Mouse (Mus musculus): Measurements from ENCODE around the gene Cchcr1. TPM values are rescaled to one million over a fixed set of nuclear protein-coding genes. Genes with fewer than 3 reads are reported as not detected.

Cchcr1 gene
- polyA plus RNA-seq, 1 experiment from 2014 or later: 9.8 TPM

GRCm38 (mm10) chr17:35554321-35554720 lies 37.4 kb downstream of the Cchcr1 start:
- DNase-seq (ENCODE audit: low spot score): no peak

- DNase-seq (ENCODE audit: low spot score): no peak
Measured at GRCm38 (mm10) chr17:35554761-35555397, 38.0 kb downstream of the Cchcr1 start.

- no peak for DNase-seq (ENCODE audit: low spot score)
Measured at GRCm38 (mm10) chr17:35556186-35556765, 39.4 kb downstream of the Cchcr1 start.

GRCm38 (mm10) chr17:35556812-35557211 lies 39.9 kb downstream of the Cchcr1 start:
- peak; percentile 66 for DNase-seq (ENCODE audit: low spot score)

GRCm38 (mm10) chr17:35557351-35557750 lies 40.5 kb downstream of the Cchcr1 start:
- DNase-seq (ENCODE audit: low spot score): no peak

- no peak for DNase-seq (ENCODE audit: low spot score)
Measured at GRCm38 (mm10) chr17:35558216-35558615, 41.3 kb downstream of the Cchcr1 start.

GRCm38 (mm10) chr17:35567150-35567549 lies 50.2 kb downstream of the Cchcr1 start, which contains the start of gene 2300002M23Rik:
Gene 2300002M23Rik, plus strand, starts transcription at chr17:35567450.
- no peak for DNase-seq (ENCODE audit: low spot score)

GRCm38 (mm10) chr17:35567767-35568166 lies 50.9 kb downstream of the Cchcr1 start:
- DNase-seq (ENCODE audit: low spot score): no peak

GRCm38 (mm10) chr17:35569091-35569944 lies 52.4 kb downstream of the Cchcr1 start:
- DNase-seq (ENCODE audit: low spot score): peak; percentile 38

GRCm38 (mm10) chr17:35570836-35571235 lies 53.9 kb downstream of the Cchcr1 start:
- DNase-seq (ENCODE audit: low spot score): no peak

GRCm38 (mm10) chr17:35571477-35571876 lies 54.6 kb downstream of the Cchcr1 start:
- no peak for DNase-seq (ENCODE audit: low spot score)

- peak; percentile 89 for DNase-seq (ENCODE audit: low spot score)
Measured at GRCm38 (mm10) chr17:35578211-35578610, 61.3 kb downstream of the Cchcr1 start.

Other genes with a start within 250 kb of the Cchcr1 start
- 1.4 and 1.9 TPM in 2 replicates for gene H2-Q1, start 196.7 kb upstream of the Cchcr1 start, polyA plus RNA-seq (2015; fragmentation: Nextera tagmentation; extraction: Ambion mirVana)
- 68.4 and 69.8 TPM in 2 replicates for gene H2-Q2, start 174.9 kb upstream of the Cchcr1 start, polyA plus RNA-seq (2015; fragmentation: Nextera tagmentation; extraction: Ambion mirVana)
- gene H2-Q4, start 137.5 kb upstream of the Cchcr1 start, polyA plus RNA-seq (2015; fragmentation: Nextera tagmentation; extraction: Ambion mirVana): 15.1 and 18.4 TPM in 2 replicates
- gene H2-Q6, start 92.2 kb upstream of the Cchcr1 start, polyA plus RNA-seq (2015; fragmentation: Nextera tagmentation; extraction: Ambion mirVana): 22.7 and 22.9 TPM in 2 replicates
- 37.3 and 38.8 TPM in 2 replicates for gene H2-Q7, start 77.9 kb upstream of the Cchcr1 start, polyA plus RNA-seq (2015; fragmentation: Nextera tagmentation; extraction: Ambion mirVana)
- gene H2-Q10, start 47.0 kb upstream of the Cchcr1 start, polyA plus RNA-seq (2015; fragmentation: Nextera tagmentation; extraction: Ambion mirVana): 3.3 and 3.8 TPM in 2 replicates
- gene Pou5f1, start 11.1 kb upstream of the Cchcr1 start, polyA plus RNA-seq (2015; fragmentation: Nextera tagmentation; extraction: Ambion mirVana): 0.44 and 0.62 TPM in 2 replicates
- gene Tcf19, start 276 bp upstream of the Cchcr1 start, polyA plus RNA-seq (2015; fragmentation: Nextera tagmentation; extraction: Ambion mirVana): 75.9 and 80.4 TPM in 2 replicates
- gene Psors1c2, start 16.1 kb downstream of the Cchcr1 start, polyA plus RNA-seq (2015; fragmentation: Nextera tagmentation; extraction: Ambion mirVana): 10.2 and 12.7 TPM in 2 replicates
- gene Cdsn, start 35.0 kb downstream of the Cchcr1 start, polyA plus RNA-seq (2015; fragmentation: Nextera tagmentation; extraction: Ambion mirVana): 0.22 and 0.28 TPM in 2 replicates
- gene 2300002M23Rik, start 50.4 kb downstream of the Cchcr1 start, polyA plus RNA-seq (2015; fragmentation: Nextera tagmentation; extraction: Ambion mirVana): 1.3 and 6.3 TPM in 2 replicates
- not detected in 2 replicates for gene Sfta2, start 84.4 kb downstream of the Cchcr1 start, polyA plus RNA-seq (2015; fragmentation: Nextera tagmentation; extraction: Ambion mirVana)
- 0.18 and 0.23 TPM in 2 replicates for gene Gm9573, start 109.5 kb downstream of the Cchcr1 start, polyA plus RNA-seq (2015; fragmentation: Nextera tagmentation; extraction: Ambion mirVana)
- gene Mucl3, start 126.6 kb downstream of the Cchcr1 start, polyA plus RNA-seq (2015; fragmentation: Nextera tagmentation; extraction: Ambion mirVana): 0.10 and 0.17 TPM in 2 replicates
- 22.5 and 27.0 TPM in 2 replicates for gene Vars2, start 150.5 kb downstream of the Cchcr1 start, polyA plus RNA-seq (2015; fragmentation: Nextera tagmentation; extraction: Ambion mirVana)
- gene Gtf2h4, start 156.6 kb downstream of the Cchcr1 start, polyA plus RNA-seq (2015; fragmentation: Nextera tagmentation; extraction: Ambion mirVana): 267 and 319 TPM in 2 replicates
- 33.7 and 33.8 TPM in 2 replicates for gene Ddr1, start 187.5 kb downstream of the Cchcr1 start, polyA plus RNA-seq (2015; fragmentation: Nextera tagmentation; extraction: Ambion mirVana)